Mouse (Mus musculus) embryonic facial prominence, embryonic 12.5 days (tissue): ENCODE measurements around the gene Crnkl1. TPM values are rescaled to one million over a fixed set of nuclear protein-coding genes. Genes with fewer than 3 reads are reported as not detected.

Experiments used
- ATAC-seq: fragments of 200-750 bp; cut with Nextera tagmentation; 2 replicates; pipeline ENCODE4 v1.8.0; 2017; ENCODE audit not compliant: insufficient number of reproducible peaks, insufficient read depth, low FRiP score, low TSS enrichment
- H3K27ac ChIP-seq: fragments of 300-500 bp; sonication (generic); 2 replicates; pipeline ENCODE4 v1.5.1; 2016; ENCODE audit warnings: mild to moderate bottlenecking
- H3K27me3 ChIP-seq: fragments of 300-500 bp; sonication (generic); 2 replicates; pipeline ENCODE4 v1.6.1; 2016; ENCODE audit warnings: mild to moderate bottlenecking, moderate library complexity
- H3K36me3 ChIP-seq: fragments of 300-500 bp; sonication (generic); 2 replicates; pipeline ENCODE4 v1.6.1; 2016; ENCODE audit warnings: mild to moderate bottlenecking
- H3K4me1 ChIP-seq: fragments of 300-500 bp; sonication (generic); 2 replicates; pipeline ENCODE4 v1.6.1; 2016
- H3K4me2 ChIP-seq: fragments of 300-500 bp; sonication (generic); replicated peaks from 2 replicates; pipeline ENCODE4 v1.6.1; 2016; ENCODE audit warnings: mild to moderate bottlenecking, moderate library complexity
- H3K4me3 ChIP-seq: fragments of 300-500 bp; sonication (generic); 2 replicates; pipeline ENCODE4 v1.5.1; 2016; ENCODE audit warnings: mild to moderate bottlenecking
- H3K9ac ChIP-seq: fragments of 300-500 bp; sonication (generic); 2 replicates; pipeline ENCODE4 v1.6.1; 2016; ENCODE audit warnings: mild to moderate bottlenecking, moderate library complexity
- H3K9me3 ChIP-seq: fragments of 300-500 bp; sonication (generic); 2 replicates; pipeline ENCODE4 v1.6.1; 2016; ENCODE audit warnings: mild to moderate bottlenecking, moderate library complexity
- WGBS: fragments of 180-500 bp; shearing (Covaris S2); methylation state at CpG from one replicate; pipeline ENCODE4 v1.1.7; 2016; 5-methylcytosine and 5-hydroxymethylcytosine counted together
- polyA plus RNA-seq: library from polyadenylated mRNA; unstranded; fragments of >200 nt; fragmentation: Nextera tagmentation; extraction: Ambion mirVana; gene quantifications from 2 replicates; pipeline ENCODE4 v1.2.1, GENCODE M21; 2016

The Crnkl1 gene
- polyA plus RNA-seq, 1 experiment from 2014 or later = 35.4 TPM

GRCm38 (mm10) chr2:145884913-145885785 lies 49.7 kb downstream of the Crnkl1 start:
- 40% methylated on average over 14 of the region's 14 CpGs for WGBS
- H3K36me3 ChIP-seq = peaks cover 17% of the 10 kb centered on the region
- H3K4me1 ChIP-seq = peaks cover 76% of the 10 kb centered on the region
- no peaks in the 10 kb centered on the region for H3K9me3 ChIP-seq
- peak overlapping the region; percentile 94 for H3K27ac ChIP-seq
- no peak for ATAC-seq
- H3K9ac ChIP-seq = no peak overlapping the region
- no peaks in the 10 kb centered on the region for H3K27me3 ChIP-seq
- H3K4me2 ChIP-seq = 0 out of 2 replicates have a peak overlapping the region, but pooled peaks have one; percentile 3
- no peak overlapping the region for H3K4me3 ChIP-seq

- Histone ChIP-seq H3K4me1 (peaks cover 73% of the 10 kb centered on the region), H3K4me3 (no peak overlapping the region), H3K27ac (peak overlapping the region; percentile 94), H3K9ac (peak overlapping the region; percentile 32), H3K9me3 (no peaks in the 10 kb centered on the region), H3K36me3 (peaks cover 23% of the 10 kb centered on the region), H3K4me2 (peak overlapping the region; percentile 23; the same call in 1 of the 2 replicates), H3K27me3 (no peaks in the 10 kb centered on the region)
- 14% methylated on average over 17 of the region's 17 CpGs for WGBS
- no peak for ATAC-seq
Observed at GRCm38 (mm10) chr2:145884036-145884912, 50.5 kb downstream of the Crnkl1 start.

GRCm38 (mm10) chr2:145882398-145882797 lies 52.4 kb downstream of the Crnkl1 start:
- no peak for ATAC-seq
- Histone ChIP-seq H3K9ac (no peak overlapping the region), H3K36me3 (peaks cover 40% of the 10 kb centered on the region), H3K27me3 (no peaks in the 10 kb centered on the region), H3K4me1 (peaks cover 58% of the 10 kb centered on the region), H3K4me2 (no peak overlapping the region), H3K9me3 (no peaks in the 10 kb centered on the region), H3K27ac (peak overlapping the region; percentile 98), H3K4me3 (no peak overlapping the region)
- 20% methylated on average over 2 of the region's 2 CpGs for WGBS

- Histone ChIP-seq H3K27me3 (no peaks in the 10 kb centered on the region), H3K9ac (no peak overlapping the region), H3K4me2 (peak overlapping the region; percentile 25), H3K4me1 (peaks cover 55% of the 10 kb centered on the region), H3K36me3 (peaks cover 44% of the 10 kb centered on the region), H3K4me3 (no peak overlapping the region), H3K27ac (peak overlapping the region; percentile 98), H3K9me3 (no peaks in the 10 kb centered on the region)
- no peak for ATAC-seq
- WGBS = 57% methylated on average over 5 of the region's 5 CpGs
Observed at GRCm38 (mm10) chr2:145881932-145882331, 52.9 kb downstream of the Crnkl1 start.

- Histone ChIP-seq H3K4me1 (peaks cover 49% of the 10 kb centered on the region), H3K9ac (no peak overlapping the region)
Observed at GRCm38 (mm10) chr2:145880887-145881747, 53.7 kb downstream of the Crnkl1 start.

GRCm38 (mm10) chr2:145877191-145877590 lies 57.6 kb downstream of the Crnkl1 start:
- H3K9ac ChIP-seq = no peak overlapping the region
- H3K4me1 ChIP-seq = peaks cover 16% of the 10 kb centered on the region
- ATAC-seq = no peak
- no peaks in the 10 kb centered on the region for H3K27me3 ChIP-seq
- whole genome bisulfite sequencing = 83% methylated on average over 3 of the region's 3 CpGs
- H3K4me3 ChIP-seq = no peak overlapping the region
- no peak overlapping the region for H3K4me2 ChIP-seq
- H3K27ac ChIP-seq = no peak overlapping the region
- H3K36me3 ChIP-seq = peaks cover 42% of the 10 kb centered on the region
- no peaks in the 10 kb centered on the region for H3K9me3 ChIP-seq

More at GRCm38 (mm10) chr2:145880887-145881747, 53.7 kb downstream of the Crnkl1 start:
- WGBS = 19% methylated on average over 11 of the region's 11 CpGs
- Histone ChIP-seq H3K4me2 (peak overlapping the region; percentile 25), H3K4me3 (no peak overlapping the region), H3K36me3 (peaks cover 52% of the 10 kb centered on the region), H3K9me3 (no peaks in the 10 kb centered on the region), H3K27me3 (no peaks in the 10 kb centered on the region), H3K27ac (peak overlapping the region; percentile 98)
- ATAC-seq = peak; percentile 80

GRCm38 (mm10) chr2:145874879-145875482 lies 59.8 kb downstream of the Crnkl1 start:
- ATAC-seq = no peak
- no peak overlapping the region for H3K9ac ChIP-seq
- no peaks in the 10 kb centered on the region for H3K27me3 ChIP-seq
- 74% methylated on average over 3 of the region's 3 CpGs for WGBS
- no peaks in the 10 kb centered on the region for H3K9me3 ChIP-seq
- H3K4me2 ChIP-seq = no peak overlapping the region
- H3K36me3 ChIP-seq = peaks cover 35% of the 10 kb centered on the region
- no peak overlapping the region for H3K4me3 ChIP-seq
- no peak overlapping the region for H3K27ac ChIP-seq
- H3K4me1 ChIP-seq = no peaks in the 10 kb centered on the region

GRCm38 (mm10) chr2:145873953-145874352 lies 60.9 kb downstream of the Crnkl1 start:
- no peaks in the 10 kb centered on the region for H3K27me3 ChIP-seq
- no peak overlapping the region for H3K4me3 ChIP-seq
- no peak for ATAC-seq
- no peak overlapping the region for H3K27ac ChIP-seq
- H3K36me3 ChIP-seq = peaks cover 32% of the 10 kb centered on the region
- no peaks in the 10 kb centered on the region for H3K9me3 ChIP-seq
- H3K4me2 ChIP-seq = no peak overlapping the region
- 100% methylated on average over 1 of the region's 1 CpGs for WGBS
- H3K4me1 ChIP-seq = no peaks in the 10 kb centered on the region
- no peak overlapping the region for H3K9ac ChIP-seq

- Histone ChIP-seq H3K36me3 (peaks cover 16% of the 10 kb centered on the region), H3K9ac (no peak overlapping the region), H3K4me2 (no peak overlapping the region), H3K27ac (no peak overlapping the region), H3K9me3 (0 out of 2 replicates have a peak, but pooled peaks cover under 1% of the 10 kb centered on the region), H3K27me3 (no peaks in the 10 kb centered on the region), H3K4me3 (no peak overlapping the region), H3K4me1 (no peaks in the 10 kb centered on the region)
- 88% methylated on average over 1 of the region's 1 CpGs for WGBS
- ATAC-seq = no peak
Observed at GRCm38 (mm10) chr2:145872099-145872498, 62.7 kb downstream of the Crnkl1 start.

GRCm38 (mm10) chr2:145871308-145871707 lies 63.5 kb downstream of the Crnkl1 start:
- no peak for ATAC-seq
- H3K9ac ChIP-seq = no peak overlapping the region
- H3K4me2 ChIP-seq = no peak overlapping the region
- no peaks in the 10 kb centered on the region for H3K27me3 ChIP-seq
- H3K9me3 ChIP-seq = 0 out of 2 replicates have a peak, but pooled peaks cover 7% of the 10 kb centered on the region
- 90% methylated on average over 4 of the region's 4 CpGs for WGBS
- H3K27ac ChIP-seq = no peak overlapping the region
- H3K4me1 ChIP-seq = no peaks in the 10 kb centered on the region
- no peak overlapping the region for H3K4me3 ChIP-seq
- H3K36me3 ChIP-seq = peaks cover 8% of the 10 kb centered on the region; the same call in 1 of the 2 replicates
